Mouse (Mus musculus): Measurements from ENCODE around the gene Wfdc18. TPM values are rescaled to one million over a fixed set of nuclear protein-coding genes. Genes with fewer than 3 reads are reported as not detected.

The Wfdc18 gene
- total RNA-seq, 1 experiment = not detected

- Histone ChIP-seq H3K27ac (ENCODE audit: insufficient read depth, low read depth, low read length, poor library complexity, severe bottlenecking) (no peak overlapping the region), H3K36me3 (ENCODE audit: control insufficient read depth, insufficient read depth, low read length, poor library complexity, severe bottlenecking) (no peaks in the 10 kb centered on the region), H3K9me3 (ENCODE audit: control insufficient read depth, insufficient read depth, low read depth, low read length) (no peaks in the 10 kb centered on the region), H3K4me1 (ENCODE audit: control insufficient read depth in 2 of 2, insufficient read depth in 2 of 2, low read length in 2 of 2, poor library complexity in 1 of 2) (no peaks in the 10 kb centered on the region), H3K9ac (ENCODE audit: insufficient read depth, low read depth, low read length, poor library complexity, severe bottlenecking) (no peak overlapping the region), H3K4me3 (ENCODE audit: insufficient read depth in 1 of 2, low read depth in 1 of 2, low read length in 2 of 2, poor library complexity in 1 of 2, severe bottlenecking in 1 of 2) (no peak overlapping the region)
- in situ Hi-C loops (cut with MboI; ENCODE audit: low sequenced_read_pairs in 2 of 2, unreplicated experiment in 2 of 2) = no loop called here
- no peak for DNase-seq (ENCODE audit: low read depth, low spot score)
- no peak for TF ChIP-seq HCFC1 (IDR thresholded peaks at IDR 0.05; ENCODE audit: borderline replicate concordance, insufficient read depth, low read length)
- no peak for TF ChIP-seq ZC3H11A (IDR thresholded peaks at IDR 0.05; ENCODE audit: borderline replicate concordance, low read depth, low read length)
- TF ChIP-seq MAFK (IDR thresholded peaks at IDR 0.05; ENCODE audit: insufficient read depth, low read depth, low read length) = no peak
- TF ChIP-seq CHD2 (IDR thresholded peaks at IDR 0.05; ENCODE audit: low read depth, low read length) = no peak
- TF ChIP-seq ZNF384 (IDR thresholded peaks at IDR 0.05; ENCODE audit: low read depth, low read length) = no peak
Measured at GRCm38 (mm10) chr11:83689918-83690317, 18.9 kb upstream of the Wfdc18 start.

- Histone ChIP-seq H3K36me3 (ENCODE audit: control insufficient read depth, insufficient read depth, low read length, poor library complexity, severe bottlenecking) (no peaks in the 10 kb centered on the region), H3K9ac (ENCODE audit: insufficient read depth, low read depth, low read length, poor library complexity, severe bottlenecking) (no peak overlapping the region), H3K4me1 (ENCODE audit: control insufficient read depth in 2 of 2, insufficient read depth in 2 of 2, low read length in 2 of 2, poor library complexity in 1 of 2) (no peaks in the 10 kb centered on the region), H3K9me3 (ENCODE audit: control insufficient read depth, insufficient read depth, low read depth, low read length) (no peaks in the 10 kb centered on the region), H3K27ac (ENCODE audit: insufficient read depth, low read depth, low read length, poor library complexity, severe bottlenecking) (no peak overlapping the region), H3K4me3 (ENCODE audit: insufficient read depth in 1 of 2, low read depth in 1 of 2, low read length in 2 of 2, poor library complexity in 1 of 2, severe bottlenecking in 1 of 2) (no peak overlapping the region)
- no peak for DNase-seq (ENCODE audit: low read depth, low spot score)
- no peak for TF ChIP-seq HCFC1 (IDR thresholded peaks at IDR 0.05; ENCODE audit: borderline replicate concordance, insufficient read depth, low read length)
- no peak for TF ChIP-seq CHD2 (IDR thresholded peaks at IDR 0.05; ENCODE audit: low read depth, low read length)
- TF ChIP-seq MAFK (IDR thresholded peaks at IDR 0.05; ENCODE audit: insufficient read depth, low read depth, low read length) = no peak
- no peak for TF ChIP-seq ZNF384 (IDR thresholded peaks at IDR 0.05; ENCODE audit: low read depth, low read length)
- no peak for TF ChIP-seq ZC3H11A (IDR thresholded peaks at IDR 0.05; ENCODE audit: borderline replicate concordance, low read depth, low read length)
- in situ Hi-C loops (cut with MboI; ENCODE audit: low sequenced_read_pairs in 2 of 2, unreplicated experiment in 2 of 2) = no loop called here
Measured at GRCm38 (mm10) chr11:83692008-83692407, 16.8 kb upstream of the Wfdc18 start.

- TF ChIP-seq HCFC1 (IDR thresholded peaks at IDR 0.05; ENCODE audit: borderline replicate concordance, insufficient read depth, low read length) (no peak), ZNF384 (IDR thresholded peaks at IDR 0.05; ENCODE audit: low read depth, low read length) (no peak), ZC3H11A (IDR thresholded peaks at IDR 0.05; ENCODE audit: borderline replicate concordance, low read depth, low read length) (no peak), MAFK (IDR thresholded peaks at IDR 0.05; ENCODE audit: insufficient read depth, low read depth, low read length) (no peak), CHD2 (IDR thresholded peaks at IDR 0.05; ENCODE audit: low read depth, low read length) (no peak)
- H3K27ac ChIP-seq (ENCODE audit: insufficient read depth, low read depth, low read length, poor library complexity, severe bottlenecking) = no peak within 1 kb of the TSS
- H3K9ac ChIP-seq (ENCODE audit: insufficient read depth, low read depth, low read length, poor library complexity, severe bottlenecking) = no peak within 1 kb of the TSS
- H3K4me3 ChIP-seq (ENCODE audit: insufficient read depth in 1 of 2, low read depth in 1 of 2, low read length in 2 of 2, poor library complexity in 1 of 2, severe bottlenecking in 1 of 2) = no peak within 1 kb of the TSS
- DNase-seq (ENCODE audit: low read depth, low spot score) = no peak
- H3K36me3 ChIP-seq (ENCODE audit: control insufficient read depth, insufficient read depth, low read length, poor library complexity, severe bottlenecking) = no peaks in the 10 kb centered on the region
- in situ Hi-C loops (cut with MboI; ENCODE audit: low sequenced_read_pairs in 2 of 2, unreplicated experiment in 2 of 2) = no loop called here
- no peaks in the 10 kb centered on the region for H3K9me3 ChIP-seq (ENCODE audit: control insufficient read depth, insufficient read depth, low read depth, low read length)
- no peaks in the 10 kb centered on the region for H3K4me1 ChIP-seq (ENCODE audit: control insufficient read depth in 2 of 2, insufficient read depth in 2 of 2, low read length in 2 of 2, poor library complexity in 1 of 2)
Measured at GRCm38 (mm10) chr11:83703705-83704104, 5.1 kb upstream of the Wfdc18 start, which contains the start of gene Wfdc17. TSS of gene Wfdc17 (plus strand) at chr11:83703991.

- Histone ChIP-seq H3K36me3 (ENCODE audit: control insufficient read depth, insufficient read depth, low read length, poor library complexity, severe bottlenecking) (no peaks in the 10 kb centered on the region), H3K27ac (ENCODE audit: insufficient read depth, low read depth, low read length, poor library complexity, severe bottlenecking) (no peak overlapping the region), H3K4me3 (ENCODE audit: insufficient read depth in 1 of 2, low read depth in 1 of 2, low read length in 2 of 2, poor library complexity in 1 of 2, severe bottlenecking in 1 of 2) (no peak overlapping the region), H3K4me1 (ENCODE audit: control insufficient read depth in 2 of 2, insufficient read depth in 2 of 2, low read length in 2 of 2, poor library complexity in 1 of 2) (no peaks in the 10 kb centered on the region), H3K9me3 (ENCODE audit: control insufficient read depth, insufficient read depth, low read depth, low read length) (no peaks in the 10 kb centered on the region), H3K9ac (ENCODE audit: insufficient read depth, low read depth, low read length, poor library complexity, severe bottlenecking) (no peak overlapping the region)
- TF ChIP-seq HCFC1 (IDR thresholded peaks at IDR 0.05; ENCODE audit: borderline replicate concordance, insufficient read depth, low read length) = no peak
- TF ChIP-seq ZNF384 (IDR thresholded peaks at IDR 0.05; ENCODE audit: low read depth, low read length) = no peak
- no peak for TF ChIP-seq CHD2 (IDR thresholded peaks at IDR 0.05; ENCODE audit: low read depth, low read length)
- no peak for TF ChIP-seq ZC3H11A (IDR thresholded peaks at IDR 0.05; ENCODE audit: borderline replicate concordance, low read depth, low read length)
- no peak for TF ChIP-seq MAFK (IDR thresholded peaks at IDR 0.05; ENCODE audit: insufficient read depth, low read depth, low read length)
- DNase-seq (ENCODE audit: low read depth, low spot score) = no peak
- in situ Hi-C loops (cut with MboI; ENCODE audit: low sequenced_read_pairs in 2 of 2, unreplicated experiment in 2 of 2) = no loop called here
Measured at GRCm38 (mm10) chr11:83709683-83710082, 868 bp downstream of the Wfdc18 start.

GRCm38 (mm10) chr11:83712671-83713070, 3.9 kb downstream of the Wfdc18 start:
- TF ChIP-seq CHD2 (IDR thresholded peaks at IDR 0.05; ENCODE audit: low read depth, low read length) = no peak
- TF ChIP-seq HCFC1 (IDR thresholded peaks at IDR 0.05; ENCODE audit: borderline replicate concordance, insufficient read depth, low read length) = no peak
- TF ChIP-seq ZC3H11A (IDR thresholded peaks at IDR 0.05; ENCODE audit: borderline replicate concordance, low read depth, low read length) = no peak
- no peak for TF ChIP-seq MAFK (IDR thresholded peaks at IDR 0.05; ENCODE audit: insufficient read depth, low read depth, low read length)
- TF ChIP-seq ZNF384 (IDR thresholded peaks at IDR 0.05; ENCODE audit: low read depth, low read length) = no peak
- no peak overlapping the region for H3K27ac ChIP-seq (ENCODE audit: insufficient read depth, low read depth, low read length, poor library complexity, severe bottlenecking)
- H3K36me3 ChIP-seq (ENCODE audit: control insufficient read depth, insufficient read depth, low read length, poor library complexity, severe bottlenecking) = no peaks in the 10 kb centered on the region
- no peak for DNase-seq (ENCODE audit: low read depth, low spot score)
- no peak overlapping the region for H3K4me3 ChIP-seq (ENCODE audit: insufficient read depth in 1 of 2, low read depth in 1 of 2, low read length in 2 of 2, poor library complexity in 1 of 2, severe bottlenecking in 1 of 2)
- H3K9me3 ChIP-seq (ENCODE audit: control insufficient read depth, insufficient read depth, low read depth, low read length) = no peaks in the 10 kb centered on the region
- H3K9ac ChIP-seq (ENCODE audit: insufficient read depth, low read depth, low read length, poor library complexity, severe bottlenecking) = no peak overlapping the region
- H3K4me1 ChIP-seq (ENCODE audit: control insufficient read depth in 2 of 2, insufficient read depth in 2 of 2, low read length in 2 of 2, poor library complexity in 1 of 2) = no peaks in the 10 kb centered on the region
- in situ Hi-C loops (cut with MboI; ENCODE audit: low sequenced_read_pairs in 2 of 2, unreplicated experiment in 2 of 2) = no loop called here

Measured in ES-E14 (cell line).